Mouse (Mus musculus): ENCODE data around the gene BC048403.

Gene BC048403

DNA sequence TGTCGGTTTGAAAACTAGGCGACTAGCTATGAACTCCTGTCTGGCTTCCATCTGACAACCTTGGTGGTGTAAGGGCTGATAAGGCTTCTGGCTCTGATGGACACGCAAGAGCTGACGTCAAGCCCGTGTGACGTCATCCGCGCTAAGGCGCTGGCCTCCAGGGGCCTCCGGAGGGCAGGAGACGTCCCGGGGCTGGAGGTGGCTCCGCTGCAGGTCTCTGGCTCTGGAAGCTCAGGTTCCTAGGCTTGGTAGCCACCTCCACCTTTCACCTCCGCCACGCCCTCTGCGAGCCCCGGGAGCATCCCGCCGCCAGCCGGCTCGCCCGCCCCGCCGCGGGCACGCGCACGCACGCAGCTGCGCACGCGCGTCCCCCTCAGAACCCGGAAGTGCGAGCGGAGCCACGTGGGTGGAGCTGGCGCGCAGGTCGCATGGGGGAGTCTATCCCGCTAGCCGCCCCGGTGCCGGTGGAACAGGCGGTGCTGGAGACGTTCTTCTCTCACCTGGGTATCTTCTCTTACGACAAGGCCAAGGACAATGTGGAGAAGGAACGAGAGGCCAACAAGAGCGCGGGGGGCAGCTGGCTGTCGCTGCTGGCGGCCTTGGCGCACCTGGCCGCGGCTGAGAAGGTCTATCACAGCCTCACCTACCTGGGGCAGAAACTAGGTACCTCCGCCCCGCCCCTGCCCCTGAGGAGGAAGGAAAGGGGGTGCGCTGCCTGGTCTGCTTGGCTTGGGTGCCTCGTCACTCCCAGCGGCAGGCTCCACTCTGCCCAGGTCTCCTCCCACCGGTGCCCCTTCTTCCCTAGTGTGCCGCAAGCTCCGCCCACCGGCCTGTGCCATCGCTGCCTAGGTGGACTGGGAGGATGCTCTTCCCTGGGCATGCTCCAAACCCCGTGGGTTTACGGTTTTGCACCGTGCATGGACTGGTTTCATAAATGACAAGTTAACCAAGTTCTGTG is at the start of gene BC048403:
Gene BC048403, plus strand, starts transcription at position 390 of the 958 bp plus-strand sequence.
- DNase-seq: peak; percentile 70 to 82

DNA sequence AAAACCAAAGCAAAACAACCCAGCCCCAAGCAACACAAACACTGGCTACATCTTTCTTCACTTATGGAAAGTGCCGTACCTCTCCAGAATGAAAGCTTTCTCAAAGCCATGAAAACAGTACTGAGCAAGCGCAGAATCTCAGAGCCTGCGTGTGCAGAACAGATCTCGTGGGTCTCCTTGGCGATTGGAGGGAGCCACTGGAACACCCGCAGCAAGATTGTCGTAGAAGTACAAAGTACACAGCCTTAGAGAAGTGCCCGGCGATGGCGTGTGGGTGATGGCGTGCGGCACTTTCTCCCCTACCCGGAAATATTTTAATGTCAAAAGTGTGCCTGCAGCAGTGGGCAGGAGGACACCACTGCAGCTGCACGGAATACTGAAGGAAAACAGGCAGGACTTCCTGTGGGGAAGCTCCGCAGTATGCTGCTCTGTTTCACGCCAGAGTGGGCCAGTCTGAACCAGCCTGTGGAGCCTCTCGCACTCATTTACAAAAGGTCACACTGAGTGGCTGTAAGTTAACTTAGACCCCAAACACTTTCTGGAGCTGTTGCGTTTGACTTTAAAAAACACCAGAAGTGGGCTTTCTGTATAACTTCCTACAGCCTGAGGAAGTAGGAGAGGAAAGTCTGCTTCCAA is 46.7 kb upstream of the BC048403 start:
- peak; percentile 10 to 19 for DNase-seq

DNA sequence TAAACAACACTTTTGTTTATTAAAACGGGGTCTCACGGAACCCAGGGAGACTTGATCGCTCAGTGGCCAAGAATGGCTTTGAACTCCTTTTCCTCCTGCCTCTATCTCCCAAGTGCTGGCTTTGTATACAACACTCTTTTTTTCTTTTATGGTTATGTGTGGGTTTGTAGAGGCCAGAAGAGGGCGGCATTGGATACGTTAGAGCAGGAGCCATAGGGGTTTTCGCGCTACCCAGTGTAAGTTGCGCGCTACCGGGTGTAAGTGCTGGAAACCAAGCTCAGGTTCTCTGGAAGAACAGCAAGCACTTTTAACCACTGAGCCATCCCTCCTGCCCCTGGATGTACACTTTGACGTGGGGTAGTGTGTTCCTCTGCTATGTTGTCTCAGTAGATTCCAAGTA is 45.2 kb upstream of the BC048403 start:
- DNase-seq: no peak

DNA sequence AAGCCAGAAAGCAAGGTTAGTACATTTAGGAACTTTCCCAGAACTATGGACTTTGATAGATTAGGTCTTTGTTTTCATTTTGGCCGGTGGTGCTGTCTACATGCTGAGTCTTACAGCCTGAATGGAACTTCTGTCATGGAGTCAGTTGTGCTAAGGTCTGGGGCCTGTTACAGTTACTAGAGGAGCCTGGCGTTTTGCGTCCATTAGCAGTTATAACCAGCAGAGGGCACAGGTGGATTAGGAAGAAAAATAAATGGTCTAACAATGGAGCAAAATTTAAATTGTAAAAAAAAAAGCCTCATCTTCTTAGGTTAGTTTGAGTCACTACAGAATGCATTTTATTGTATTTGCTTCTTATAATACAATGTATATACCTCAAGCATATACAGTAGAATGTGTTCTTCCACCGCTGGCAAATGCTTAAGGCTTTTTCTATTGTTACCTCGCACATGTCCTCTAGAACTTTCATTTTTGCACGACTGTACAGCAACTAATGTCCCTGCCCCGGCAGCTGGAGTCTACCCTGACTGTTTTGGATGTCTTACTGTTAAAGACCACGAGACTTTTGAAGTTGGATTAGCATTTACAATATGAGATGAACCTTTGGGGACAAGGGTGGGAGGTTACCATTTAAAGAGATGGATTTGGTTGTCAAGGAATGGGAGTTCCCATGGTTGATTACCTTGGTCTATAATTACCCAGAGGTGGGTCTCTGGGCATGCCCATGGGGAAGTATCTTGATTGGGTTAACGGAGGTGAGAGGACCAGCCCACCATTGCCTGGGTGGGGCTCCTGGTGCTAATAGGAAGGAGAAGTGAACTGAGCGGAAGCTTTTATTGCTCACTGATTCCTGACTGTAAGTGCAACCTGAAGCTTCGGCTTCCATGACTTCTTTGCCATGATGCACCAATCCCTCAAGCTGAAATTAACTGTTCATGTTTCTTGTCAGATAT is 38.2 kb upstream of the BC048403 start:
- DNase-seq: peak; percentile 7 to 39

DNA sequence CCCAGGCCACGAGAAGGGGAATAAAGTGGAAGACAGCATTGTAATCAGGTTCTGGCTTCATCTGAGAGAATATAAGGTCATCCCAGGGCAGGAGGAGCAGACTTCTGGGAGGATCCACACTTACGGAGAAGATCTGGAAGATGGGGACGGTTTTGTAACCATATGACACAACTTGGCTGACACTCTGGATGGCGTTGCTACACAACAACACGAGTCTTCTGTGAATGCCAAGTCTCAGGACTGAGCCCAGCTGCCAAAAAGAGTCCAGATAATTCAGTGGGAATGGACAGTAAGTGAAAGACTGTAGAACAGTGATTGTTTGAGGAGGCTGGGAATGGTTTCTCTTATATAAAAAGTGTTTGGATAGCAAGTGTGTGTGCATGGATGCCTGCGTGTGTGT is 36.1 kb upstream of the BC048403 start:
- DNase-seq: no peak

DNA sequence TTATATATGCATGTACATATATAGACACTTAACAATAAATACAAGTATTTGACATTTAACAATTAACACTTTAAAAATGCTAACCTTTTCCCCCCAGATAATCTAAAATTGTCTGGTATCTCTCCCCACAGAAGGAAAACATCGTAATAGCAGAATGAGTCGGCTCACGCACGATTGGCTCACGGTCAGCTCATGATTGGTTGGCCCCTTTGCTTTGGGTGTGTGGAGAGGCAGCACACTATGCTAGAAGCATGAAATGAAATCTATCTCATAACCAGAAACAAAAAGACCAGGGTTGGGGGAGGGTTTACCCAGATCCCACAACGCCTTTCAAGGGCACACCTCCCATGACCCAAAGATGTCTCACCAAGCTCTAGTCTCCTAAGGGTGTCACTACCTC is 34.9 kb upstream of the BC048403 start:
- no peak for DNase-seq

DNA sequence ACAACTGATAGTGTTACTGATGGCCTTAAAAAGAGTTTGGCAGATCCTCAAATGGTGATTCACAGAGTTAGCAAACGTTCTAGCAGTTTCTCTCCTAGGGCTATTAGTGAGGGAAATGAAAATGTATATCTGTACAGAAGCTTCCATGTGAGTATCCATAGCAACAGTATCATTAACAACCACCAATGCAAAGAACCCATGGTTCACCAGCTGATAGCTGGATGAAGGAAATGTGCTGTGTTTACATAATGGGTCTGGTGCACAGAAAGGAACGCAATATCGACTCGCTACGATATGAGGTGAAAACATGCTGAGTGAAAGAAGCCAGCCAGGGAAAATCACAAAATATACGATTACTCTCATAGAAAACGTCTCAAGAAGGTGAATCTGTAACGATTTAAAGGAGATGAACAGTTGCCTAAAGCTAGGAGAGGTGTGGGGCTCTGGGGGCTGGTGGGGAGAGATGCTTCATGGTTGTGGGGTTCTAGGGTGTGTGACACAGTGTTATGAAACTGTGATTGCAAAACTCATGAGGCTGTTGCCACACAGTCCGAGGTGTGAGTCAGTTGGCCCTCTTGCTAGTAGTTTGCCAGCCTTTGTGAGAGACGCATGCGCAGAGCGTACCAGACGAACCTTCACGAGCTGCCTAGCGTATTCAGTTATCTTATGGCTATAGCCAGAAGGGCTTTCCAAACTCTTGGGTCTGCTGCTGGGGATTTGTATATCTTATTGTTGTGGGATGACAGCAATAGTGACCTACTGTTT is 34.2 kb upstream of the BC048403 start:
- DNase-seq: no peak

DNA sequence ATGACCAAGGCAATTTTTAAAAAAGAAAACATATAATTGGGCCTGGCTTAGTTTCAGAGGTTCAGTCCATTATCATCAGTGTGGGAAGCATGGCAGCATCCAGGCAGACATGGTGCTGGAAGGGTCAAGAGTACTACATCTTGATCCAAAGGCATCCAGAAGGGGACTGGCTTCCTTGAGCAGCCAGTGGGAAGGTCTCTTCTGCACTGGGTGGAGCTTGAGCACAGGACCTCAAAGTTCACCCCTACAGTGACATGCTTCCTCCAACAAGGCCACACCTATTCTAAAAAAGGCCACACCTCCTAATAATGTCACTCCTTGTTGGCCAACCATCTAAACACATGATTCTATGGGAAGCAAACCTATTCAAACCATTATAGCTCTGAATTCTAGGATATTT is 22.9 kb upstream of the BC048403 start:
- DNase-seq: no peak

DNA sequence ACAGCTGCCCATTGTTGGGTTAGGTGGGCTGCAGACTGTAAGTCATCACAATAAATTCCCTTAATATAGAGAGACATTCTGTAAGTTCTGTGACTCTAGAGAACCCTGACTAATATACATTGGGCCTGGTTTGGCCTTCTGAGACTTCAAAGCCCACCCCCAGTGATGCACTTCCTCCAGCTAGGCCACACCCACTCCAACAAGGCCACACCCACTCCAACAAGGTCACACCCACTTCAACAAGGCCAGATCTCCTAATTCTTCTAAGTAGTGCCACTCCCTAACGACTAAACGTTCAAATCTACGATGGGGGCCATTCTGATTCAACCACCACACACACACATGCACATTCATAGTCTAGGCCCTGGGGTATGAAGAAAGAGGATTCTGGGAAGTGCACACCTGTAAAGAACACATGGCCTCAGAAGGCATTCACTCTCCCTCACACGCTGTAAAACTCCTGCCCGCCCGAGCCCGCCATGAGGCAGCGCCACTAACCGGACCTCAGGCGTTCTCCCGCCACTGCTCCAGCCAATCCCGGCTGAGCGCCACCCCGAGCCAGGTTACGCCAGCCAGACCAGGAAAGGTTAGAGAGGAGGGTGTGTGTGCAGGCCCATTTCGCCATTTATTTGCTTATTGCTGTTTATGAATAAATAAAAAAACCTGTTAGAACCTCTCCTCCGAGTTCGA is 20.7 kb upstream of the BC048403 start:
- no peak for DNase-seq

DNA sequence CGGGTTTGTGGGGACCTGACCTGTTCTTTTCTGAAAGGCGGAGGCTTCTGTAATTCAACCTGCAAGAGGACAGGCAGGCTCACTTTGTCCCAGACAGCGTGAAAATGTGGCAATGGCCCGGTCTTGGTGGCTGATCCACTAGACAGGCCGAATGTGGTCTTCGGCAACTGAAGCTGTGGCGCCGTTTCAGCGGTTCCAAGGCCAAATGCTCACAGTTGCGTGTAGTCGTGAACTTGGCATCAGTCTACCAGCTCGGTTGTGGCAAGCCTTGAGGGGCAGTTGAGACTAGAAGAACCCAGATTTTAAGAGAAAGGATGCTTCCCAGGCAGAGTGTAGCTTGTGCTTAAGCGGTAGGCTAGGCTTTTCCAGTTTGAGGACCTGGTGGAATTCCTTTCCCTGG is 19.0 kb upstream of the BC048403 start:
- no peak for DNase-seq

DNA sequence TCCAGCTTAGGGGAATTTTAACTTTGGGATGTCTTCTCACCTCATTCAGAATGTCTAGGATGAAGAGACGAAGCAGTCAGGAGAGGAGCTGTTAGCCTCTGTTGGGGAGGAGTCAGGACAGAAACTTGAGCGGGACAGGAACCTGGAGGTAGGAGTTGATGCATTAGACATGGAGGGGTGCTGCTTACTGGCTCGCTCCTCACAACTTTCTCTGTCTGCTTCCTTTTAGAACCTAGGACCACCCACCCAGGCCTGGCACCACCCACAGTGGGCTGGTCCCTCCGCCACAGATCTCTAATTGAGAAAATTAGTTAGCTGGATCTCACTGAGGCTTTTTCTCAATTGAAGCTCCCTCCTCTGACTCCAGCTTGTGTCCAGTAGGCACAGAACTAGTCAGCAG is 13.2 kb upstream of the BC048403 start:
- no peak for DNase-seq

DNA sequence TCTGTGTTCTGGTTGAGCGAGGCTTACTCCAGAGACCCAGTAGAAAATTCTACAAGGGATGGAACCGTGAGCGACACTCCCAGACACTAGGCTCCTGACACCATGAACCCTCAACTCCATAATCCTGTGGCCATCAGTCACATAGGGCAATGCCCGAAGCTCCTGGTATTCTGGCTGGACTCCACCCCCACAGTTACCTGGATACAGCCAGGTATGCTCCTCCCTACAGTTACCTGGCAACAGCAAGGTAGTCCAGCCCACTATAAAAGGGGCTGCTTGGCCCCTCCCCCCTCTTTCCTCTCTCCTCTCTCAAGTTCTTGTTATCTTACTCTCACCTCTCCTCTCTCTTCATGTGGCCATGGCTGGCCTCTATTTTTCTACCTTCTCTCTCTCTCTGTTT is 12.6 kb upstream of the BC048403 start:
- no peak for DNase-seq

DNA sequence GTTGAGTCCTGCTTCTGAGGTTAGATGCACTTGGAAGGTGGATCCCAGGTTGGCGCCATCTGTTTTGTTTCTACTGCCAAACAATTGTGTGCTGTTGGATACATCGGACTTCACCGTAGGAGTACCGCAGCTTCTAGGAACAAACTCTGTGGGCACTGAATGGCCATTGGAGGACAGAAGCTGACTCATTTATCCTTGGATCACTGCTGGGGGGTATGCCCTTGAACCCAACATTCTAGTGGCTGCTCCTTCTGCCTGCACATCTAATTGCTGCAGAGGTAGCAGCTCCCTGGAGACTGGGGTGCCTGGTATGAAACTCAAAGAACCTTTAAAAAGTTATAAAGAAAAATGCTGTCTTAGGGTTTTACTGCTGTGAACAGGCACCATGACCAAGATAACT is 11.5 kb upstream of the BC048403 start:
- no peak for DNase-seq

DNA sequence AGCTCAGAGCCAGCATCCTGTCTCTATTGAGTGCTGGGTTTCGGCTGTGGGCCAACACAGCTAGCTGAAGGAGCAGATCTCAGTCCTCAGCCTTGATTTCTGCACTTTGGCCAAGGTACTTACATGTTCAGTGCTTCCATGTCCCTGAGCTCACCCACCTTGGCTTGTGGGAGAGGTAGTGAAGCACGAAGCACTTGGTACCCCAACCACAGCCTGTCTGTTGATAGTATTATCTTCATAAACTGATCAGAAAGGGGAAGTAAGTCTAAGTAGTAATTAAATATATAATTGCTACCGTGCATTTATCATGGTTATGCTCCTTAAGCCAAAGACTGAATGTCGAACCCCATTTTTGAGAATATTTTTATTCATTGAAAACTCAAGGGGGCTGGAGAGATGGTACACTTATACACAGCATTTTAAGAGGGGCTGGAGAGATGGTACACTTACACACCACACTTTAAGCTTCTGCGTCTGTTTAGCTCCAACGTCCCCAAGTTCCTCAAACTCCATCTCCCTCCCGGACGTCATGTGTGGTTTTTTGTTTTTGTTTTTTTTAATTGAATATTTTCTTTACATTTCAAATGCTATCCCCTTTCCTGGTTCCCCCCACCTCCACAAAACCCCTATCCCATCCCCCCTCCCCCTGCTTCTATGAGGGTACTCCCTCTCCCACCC is 8.6 kb upstream of the BC048403 start:
- DNase-seq: no peak

DNA sequence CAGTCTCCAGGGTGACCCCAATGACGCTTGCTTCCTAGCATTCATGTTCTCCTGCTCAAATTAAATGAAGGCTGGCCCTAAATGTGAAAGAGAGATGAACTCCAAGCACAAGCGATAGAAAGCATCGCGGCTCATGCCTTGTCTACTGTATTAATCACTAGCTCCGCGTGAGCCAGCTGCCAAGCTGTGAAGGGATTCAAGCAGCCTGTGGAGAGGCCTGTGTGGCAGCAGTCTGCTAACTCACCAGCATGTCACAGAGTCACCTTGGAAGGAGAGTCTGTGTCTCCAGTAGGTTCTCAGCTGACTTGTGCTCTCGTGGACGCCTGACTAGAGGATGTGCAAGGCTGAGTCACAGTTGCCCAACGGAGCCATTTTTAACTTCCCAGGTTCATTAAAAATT is 7.2 kb upstream of the BC048403 start:
- no peak for DNase-seq

DNA sequence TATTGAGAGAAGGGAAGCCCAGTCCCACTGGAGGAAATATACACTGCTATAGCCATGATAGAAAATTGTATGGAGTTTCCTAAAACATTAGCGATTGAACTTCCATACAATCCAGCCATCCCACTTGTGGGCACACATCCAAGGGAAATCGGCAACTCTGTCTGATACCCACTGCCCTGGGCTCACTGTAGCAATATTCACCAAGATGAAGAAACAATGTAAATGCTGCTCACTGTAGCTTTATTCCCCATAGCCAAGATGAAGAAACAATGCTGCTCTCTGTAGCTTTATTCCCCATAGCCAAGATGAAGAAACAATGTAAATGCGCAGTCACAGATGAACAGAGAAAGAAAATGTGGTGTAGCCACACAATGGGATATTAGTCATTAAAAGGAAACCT is 2.5 kb upstream of the BC048403 start:
- DNase-seq: no peak

DNA sequence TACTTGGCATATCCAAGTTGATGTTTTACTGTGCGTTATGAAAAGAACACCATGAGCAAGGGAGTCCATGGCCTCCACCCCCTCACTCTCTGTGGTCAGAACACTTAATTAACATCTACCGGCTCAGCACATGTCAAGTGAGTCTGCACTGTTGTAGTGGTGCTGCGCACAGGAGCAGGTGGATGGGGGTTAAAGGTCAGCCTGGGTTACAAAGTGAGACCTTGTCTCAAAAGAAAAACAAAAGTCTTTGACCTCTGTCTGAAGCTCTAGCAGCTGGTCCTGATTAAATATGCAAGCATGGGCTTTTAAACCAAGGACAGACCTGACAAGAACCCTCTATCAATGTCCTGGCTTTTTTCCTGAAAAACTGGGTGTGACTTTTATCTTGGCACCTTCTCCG is 2.6 kb downstream of the BC048403 start:
- no peak for DNase-seq

DNA sequence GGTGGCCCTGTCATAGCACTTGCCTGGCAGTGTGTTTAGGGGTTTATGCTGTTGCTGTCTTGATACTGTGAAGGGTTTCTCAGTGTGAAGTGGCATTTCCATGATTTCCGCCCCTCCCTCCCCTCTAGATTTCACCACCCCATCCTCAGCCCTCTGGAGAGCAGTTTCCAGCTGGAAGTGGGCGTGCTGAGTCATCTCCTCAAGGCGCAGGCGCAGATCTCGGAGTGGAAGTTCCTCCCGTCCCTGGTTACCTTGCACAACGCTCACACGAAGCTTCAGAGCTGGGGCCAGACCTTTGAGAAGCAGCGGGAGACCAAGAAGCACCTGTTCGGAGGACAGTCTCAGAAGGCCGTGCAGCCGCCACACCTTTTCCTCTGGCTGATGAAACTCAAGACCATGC is 10.4 kb downstream of the BC048403 start:
- no peak for DNase-seq

DNA sequence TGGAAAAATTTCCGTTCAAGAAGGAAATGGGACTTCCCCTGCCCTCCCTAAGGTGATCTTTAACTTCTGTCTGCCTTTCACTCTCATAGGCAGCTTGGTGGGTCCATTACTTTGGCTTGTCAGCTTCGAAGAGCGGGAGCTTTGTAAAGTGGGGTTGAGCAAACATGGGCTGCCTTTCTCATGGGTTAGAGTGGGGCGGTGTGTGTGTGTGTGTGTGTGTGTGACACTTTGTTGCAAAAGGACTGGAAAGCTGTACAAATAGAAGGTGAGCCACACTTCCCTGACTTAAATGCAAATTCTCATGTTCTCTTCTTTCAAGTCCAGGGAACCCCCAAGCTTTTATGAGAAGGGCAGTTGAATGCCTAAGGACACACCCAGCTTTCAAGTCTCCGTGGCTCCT is 14.5 kb downstream of the BC048403 start:
- DNase-seq: no peak

DNA sequence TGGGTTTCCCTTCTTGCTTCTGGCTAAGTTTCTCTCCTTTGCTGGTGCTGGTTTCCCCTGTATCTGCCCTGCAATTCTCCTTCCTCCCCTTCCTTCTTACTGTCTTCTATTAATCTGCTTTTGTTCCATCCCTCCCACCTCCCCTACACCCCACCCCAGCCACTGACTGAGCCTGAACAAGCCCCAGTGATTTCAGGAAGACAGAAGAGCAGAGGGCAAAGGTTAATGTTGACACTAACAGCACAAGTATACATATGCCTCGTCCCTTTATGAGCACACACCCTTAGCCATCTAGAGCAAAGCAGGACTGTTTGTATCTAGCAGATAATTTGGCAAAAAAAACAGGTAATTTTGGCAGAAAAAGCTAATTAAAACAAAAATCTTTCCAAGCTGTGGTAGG is 16.1 kb downstream of the BC048403 start:
- no peak for DNase-seq

DNA sequence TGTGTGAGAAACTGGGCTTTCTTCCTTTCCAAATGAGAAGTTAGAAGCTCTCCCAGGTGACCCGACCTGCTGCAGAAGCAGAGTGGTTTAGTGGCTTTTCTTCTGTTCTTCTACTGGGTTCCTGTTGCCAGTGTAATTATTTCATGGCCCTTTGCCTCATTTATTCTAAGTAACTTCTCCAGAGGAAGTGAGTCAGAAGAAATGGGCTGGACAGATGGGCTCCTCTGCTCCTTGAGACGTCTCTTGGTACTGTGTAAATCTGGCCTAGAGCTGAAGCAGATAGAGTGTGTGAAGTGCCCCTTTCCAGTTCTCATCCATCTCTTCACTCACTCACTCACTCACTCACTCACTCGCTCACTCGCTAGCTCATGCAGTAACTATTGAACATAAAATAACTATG is 16.9 kb downstream of the BC048403 start:
- DNase-seq: no peak
